Mouse (Mus musculus) embryonic stem cell, embryonic (primary cell): ENCODE measurements at regions not wholly inside any gene's neighbourhood (a gene's known extent, or its start where the extent isn't known, plus 50 kb on each side); places are given as distances from the start of the nearest gene placed in this dataset.
"Not testable (repeated sequence)": the region's sequence is repeated elsewhere in the genome, so short reads cannot be mapped to it uniquely, and the experiment has no call there.

Experiments used
- CTCF ChIA-PET, 4 experiments: fragments of 300-600 bp in 2 of 4; fragments of 350-600 bp in 2 of 4; sonication (Branson Sonifier 250); formaldehyde crosslinking; loops; one replicate each; lab custom pipeline; 2022; ENCODE audit warnings: inconsistent platforms in 2 of 4; lab: Charles Lee
- POLR2A ChIA-PET, 4 experiments: fragments of 300-600 bp in 2 of 4; fragments of 350-600 bp in 2 of 4; sonication (Branson Sonifier 250); formaldehyde crosslinking; loops; one replicate each; lab custom pipeline; 2022; ENCODE audit warnings: antibody characterized with exemption in 4 of 4, inconsistent platforms in 1 of 4; lab: Charles Lee

DNA sequence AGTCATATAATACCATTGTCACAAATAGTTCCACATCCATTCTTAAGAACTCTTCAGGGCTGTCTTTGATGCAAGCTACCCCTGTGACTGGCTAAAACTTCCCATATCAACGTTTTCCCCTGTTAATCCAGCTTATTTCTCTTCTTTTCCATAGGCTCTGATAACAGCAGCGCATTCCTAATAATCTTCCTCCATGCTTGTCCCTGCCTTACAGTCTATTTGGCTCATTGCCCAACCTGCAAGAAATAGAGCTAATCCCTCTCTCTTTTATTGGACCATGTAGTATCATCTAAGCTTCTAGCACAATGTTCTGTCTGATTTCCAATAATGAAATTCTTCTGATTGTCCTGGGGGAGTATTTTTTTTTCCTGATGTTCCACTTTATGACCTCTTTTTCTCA is 573.1 kb downstream of the Lmo7 start:
- ChIA-PET POLR2A (no interaction called here), CTCF (no interaction called here)

DNA sequence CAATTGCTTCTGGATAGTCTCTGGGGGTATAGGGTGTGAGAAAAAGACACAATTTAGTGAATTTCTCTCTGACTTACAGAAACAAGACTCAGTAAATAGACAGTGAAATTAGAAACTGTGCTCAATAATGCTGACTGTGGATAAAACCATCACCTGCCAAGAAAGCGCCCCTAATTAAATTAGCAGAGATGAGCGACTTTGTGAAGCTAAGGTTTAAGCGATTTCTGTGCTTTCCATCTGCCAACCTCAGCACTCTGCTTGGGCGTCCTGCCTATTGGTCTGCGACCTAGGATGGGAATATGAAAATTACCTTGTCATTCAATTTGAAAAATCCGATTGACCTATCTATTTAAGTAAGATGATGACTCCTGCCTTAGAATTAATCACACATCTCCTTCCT is 570.5 kb downstream of the Lmo7 start:
- POLR2A ChIA-PET = no interaction called here
- CTCF ChIA-PET = no interaction called here

DNA sequence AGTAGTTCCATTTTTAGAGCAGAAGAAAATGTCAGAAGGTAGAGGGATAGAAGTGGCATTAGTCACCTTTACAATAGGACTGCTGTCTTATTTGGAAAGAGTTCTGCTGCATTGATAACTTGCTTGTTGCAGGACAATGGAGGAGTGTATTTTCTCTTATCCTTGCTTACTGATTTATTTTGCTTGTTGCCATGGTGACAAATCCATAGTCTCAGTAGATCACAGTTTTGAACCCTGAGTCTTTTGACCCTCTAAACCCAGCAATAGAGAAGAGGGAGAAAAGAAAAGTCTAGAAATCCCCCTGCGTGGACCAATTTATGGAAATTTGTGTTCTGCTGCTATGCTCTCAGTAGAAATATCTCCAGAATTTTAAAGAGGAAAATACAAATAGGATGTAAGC is 561.6 kb downstream of the Lmo7 start:
- ChIA-PET POLR2A (no interaction called here), CTCF (no interaction called here)

DNA sequence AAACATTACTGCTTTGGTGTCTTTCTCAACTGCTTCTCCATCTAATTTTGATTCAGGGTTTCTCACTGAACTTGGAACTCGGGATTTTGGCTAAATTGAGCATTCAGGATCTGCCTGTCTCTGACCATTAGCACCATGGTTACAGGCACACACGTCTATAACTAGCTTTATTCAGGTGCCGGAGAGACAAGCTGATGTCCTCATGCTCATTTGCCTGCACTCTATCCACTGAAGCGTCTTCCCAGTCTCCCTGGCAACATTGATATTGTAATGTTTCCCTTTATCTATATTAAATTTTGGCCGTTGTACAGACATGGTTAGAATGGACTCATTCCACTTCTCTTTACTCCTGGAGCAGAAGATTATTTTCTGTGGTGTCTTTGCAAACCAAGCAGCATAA is 520.3 kb downstream of the Lmo7 start:
- ChIA-PET POLR2A (no interaction called here), CTCF (no interaction called here)

DNA sequence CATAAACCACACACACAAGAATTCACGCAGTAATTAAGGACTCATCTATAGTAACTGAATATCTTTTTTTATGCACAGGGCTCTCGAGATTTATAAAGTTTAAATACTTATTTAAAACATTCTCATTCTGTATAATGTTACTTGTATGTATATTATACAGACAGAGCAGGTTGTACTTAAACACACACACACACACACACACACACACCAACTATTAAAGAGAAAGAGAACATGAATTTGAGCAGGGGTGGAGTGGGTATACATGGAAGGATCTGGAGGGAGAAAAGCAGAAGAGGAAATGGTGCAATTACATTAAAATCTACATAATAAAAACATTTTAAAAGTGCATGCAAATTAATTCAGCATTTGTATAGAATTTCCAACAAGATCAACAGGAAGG is 518.8 kb downstream of the Lmo7 start:
- CTCF ChIA-PET = no interaction called here
- POLR2A ChIA-PET = no interaction called here

DNA sequence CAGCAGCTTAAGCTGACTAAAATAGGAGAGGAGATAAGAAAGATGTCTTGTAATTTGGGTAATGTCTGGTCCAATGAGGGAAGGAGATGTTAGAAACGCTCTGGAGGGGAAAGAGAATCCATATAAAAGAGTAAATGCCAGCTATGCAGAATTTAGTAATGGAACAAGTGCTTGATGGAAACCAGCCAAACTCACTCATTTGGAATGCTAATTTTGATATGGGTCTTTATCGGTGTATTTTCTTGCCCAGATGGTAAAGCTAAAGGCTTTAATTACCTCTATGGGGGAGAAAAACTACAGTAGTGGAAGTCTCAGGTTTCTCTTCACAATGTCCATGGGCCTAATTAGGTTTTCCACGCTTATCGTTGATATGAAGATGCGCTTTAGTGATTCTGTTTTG is 518.3 kb downstream of the Lmo7 start:
- POLR2A ChIA-PET = no interaction called here
- CTCF ChIA-PET = no interaction called here

DNA sequence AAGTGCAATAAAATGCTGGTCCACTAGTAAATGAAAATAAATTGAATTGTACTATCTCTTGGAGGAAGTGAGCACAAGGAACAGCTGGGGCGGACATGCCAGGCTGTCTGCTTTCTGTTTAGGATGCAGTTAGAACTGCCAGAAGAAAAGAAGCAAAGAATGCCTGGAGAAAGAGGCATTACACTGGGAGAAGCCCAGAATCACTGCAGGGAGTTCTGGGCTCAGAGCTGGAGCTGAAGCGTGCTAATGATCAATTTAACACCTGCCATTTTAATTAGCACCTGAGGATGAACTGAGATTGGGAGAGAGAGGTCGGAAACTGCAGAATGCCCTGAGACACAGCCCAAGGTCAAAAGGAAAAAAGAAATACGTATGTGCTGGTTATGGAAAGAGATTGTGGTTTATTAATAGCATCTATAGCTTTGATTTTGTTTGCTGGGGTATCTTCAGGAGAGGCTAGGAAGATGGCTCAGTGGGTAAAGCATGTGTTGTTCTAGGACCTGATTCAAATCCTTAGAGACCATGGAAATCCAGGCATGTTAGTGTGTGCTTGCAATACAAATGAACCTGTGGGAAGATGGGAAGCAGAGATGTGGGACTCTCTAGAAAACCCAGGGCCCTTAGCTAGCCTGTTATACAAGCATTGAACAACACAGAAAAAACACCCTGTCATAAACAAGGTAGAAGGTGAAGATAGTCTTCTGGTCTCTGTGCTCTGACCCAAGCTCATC is 514.2 kb downstream of the Lmo7 start:
- CTCF ChIA-PET = no interaction called here
- POLR2A ChIA-PET = no interaction called here

DNA sequence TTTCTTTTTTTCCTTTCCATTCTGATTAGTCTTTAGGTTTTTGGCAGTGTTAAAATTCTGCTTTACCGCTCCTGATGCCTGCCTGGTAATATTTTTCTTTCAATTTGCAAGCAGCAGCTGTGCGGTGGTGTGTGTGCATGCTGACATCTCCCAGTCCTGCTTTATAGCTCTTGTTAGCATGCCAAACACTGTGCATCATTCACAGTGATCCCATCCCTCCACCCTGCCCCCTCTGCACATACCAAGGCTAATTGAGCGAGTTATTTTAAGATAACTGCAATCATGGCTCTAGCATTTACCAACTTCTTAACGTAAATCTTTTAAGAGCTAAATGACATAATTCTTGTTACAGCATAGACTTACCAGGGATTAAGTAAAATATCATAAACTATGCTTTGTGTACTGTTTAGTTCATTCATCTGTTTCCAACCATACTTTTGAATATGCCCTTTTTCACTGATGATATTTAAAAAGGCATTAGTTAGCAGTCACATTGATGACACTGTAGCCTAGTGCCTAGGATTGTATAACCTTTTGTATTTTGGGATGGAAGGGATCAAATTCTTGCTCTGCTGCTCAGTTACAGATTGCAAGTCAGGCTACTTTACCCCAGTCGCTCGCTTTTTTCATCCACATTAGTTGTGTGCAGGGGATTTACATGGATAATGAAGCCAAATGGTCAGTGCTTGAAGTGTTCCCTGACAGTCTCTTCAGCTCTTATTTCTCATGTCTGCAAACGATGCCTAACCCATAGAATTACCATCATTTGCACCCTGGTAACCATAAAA is 487.0 kb downstream of the Lmo7 start:
- POLR2A ChIA-PET = interaction anchor here in 1 of 4 experiments (1.1 kb wide), 1 partner anchor 13 kb away, joined by 3 read pairs; no protein-coding TSS in a partner anchor
- CTCF ChIA-PET = no interaction called here

DNA sequence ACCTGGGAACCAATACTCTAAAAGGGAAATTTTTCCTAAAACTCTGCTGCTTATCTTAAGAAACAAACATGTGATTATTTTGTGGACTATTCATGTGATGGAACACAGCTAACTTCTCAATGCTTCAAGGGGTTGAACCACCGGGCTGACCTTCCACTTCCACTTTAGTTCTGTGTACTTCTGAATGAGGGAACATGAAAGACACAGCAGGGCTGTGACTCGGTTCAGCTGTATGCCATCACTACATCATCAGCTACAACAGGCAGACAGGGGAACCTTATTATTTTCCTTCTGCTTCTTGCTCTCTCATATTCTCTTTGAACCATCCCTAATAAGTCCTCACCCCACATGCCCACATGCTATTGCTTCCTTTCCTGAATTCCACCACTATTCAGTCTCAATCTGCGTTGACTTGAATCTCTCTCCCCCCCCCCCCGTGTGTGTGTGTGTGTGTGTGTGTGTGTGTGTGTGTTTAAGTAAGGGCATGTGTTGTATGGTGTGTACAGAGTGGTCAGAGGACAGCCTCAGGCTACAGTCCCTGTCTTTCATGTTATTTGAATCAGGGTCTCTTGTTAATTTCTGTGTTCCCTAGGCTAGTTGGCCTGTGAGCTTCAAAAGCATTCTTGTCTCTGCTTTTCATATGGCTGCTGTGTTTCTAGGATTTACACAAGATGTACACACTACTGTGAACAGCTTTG is 485.7 kb downstream of the Lmo7 start:
- POLR2A ChIA-PET = interaction anchor here in 2 of 4 experiments (0.6 to 1.1 kb wide), 2 partner anchors 15 to 378 kb away, joined by 3 to 7 read pairs; no protein-coding TSS in a partner anchor

DNA sequence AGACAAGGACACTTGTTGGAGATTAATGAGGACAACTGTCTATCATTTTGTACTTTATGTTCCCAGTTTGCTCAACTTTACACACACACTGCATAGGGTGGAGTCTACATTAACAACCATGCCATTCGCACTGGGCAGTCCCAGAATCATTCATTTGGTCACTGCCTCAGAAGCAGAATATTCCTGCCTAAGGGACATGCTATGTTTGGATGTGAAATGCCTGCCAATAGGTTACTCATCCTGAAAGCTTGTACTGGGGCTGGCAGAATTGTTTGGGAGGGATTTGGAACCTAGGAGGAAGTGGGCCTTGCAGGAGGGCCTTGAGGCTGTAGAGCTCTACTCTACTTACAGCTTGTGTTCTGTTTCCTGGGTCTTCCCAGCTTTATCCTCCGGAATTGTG is 482.3 kb downstream of the Lmo7 start:
- ChIA-PET CTCF (no interaction called here), POLR2A (no interaction called here)

More for the DNA sequence above, 485.7 kb downstream of the Lmo7 start:
- CTCF ChIA-PET = no interaction called here

DNA sequence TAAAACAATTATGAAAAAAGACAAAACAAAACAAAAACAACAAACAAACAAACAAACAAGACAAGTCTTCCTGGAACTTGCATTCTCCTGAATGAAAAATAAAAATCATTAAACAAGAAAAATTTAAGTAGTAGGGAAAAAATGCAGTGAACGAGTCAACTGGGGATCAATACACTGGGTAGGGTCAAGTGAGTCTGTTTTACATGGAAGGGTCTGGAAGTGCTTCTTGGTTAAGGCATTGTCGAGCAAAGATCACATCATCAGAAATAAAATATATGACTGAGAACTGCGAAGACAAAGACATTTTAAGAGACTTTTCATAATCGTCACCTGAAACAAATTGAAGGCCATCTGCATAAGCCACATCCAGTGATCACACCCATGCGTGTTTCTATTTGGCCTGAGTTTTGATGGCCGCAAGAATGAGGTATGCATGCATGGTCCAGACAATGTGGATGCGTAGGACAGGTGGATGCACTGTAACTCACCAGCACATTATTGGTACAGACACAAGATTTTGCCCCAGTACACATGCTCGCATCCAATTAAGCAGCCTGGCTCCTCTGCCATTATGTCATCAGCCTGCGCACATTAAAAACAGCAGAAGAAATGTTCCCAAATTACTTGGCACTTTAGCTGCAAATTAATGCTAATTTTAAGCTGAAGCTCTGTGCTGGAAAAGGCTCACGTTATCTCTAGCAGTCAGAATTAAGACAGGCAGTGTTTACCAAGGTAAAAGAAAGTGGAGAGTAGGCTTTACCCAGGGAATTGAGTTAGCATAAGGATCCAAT is 475.3 kb downstream of the Lmo7 start:
- ChIA-PET CTCF (no interaction called here), POLR2A (no interaction called here)

DNA sequence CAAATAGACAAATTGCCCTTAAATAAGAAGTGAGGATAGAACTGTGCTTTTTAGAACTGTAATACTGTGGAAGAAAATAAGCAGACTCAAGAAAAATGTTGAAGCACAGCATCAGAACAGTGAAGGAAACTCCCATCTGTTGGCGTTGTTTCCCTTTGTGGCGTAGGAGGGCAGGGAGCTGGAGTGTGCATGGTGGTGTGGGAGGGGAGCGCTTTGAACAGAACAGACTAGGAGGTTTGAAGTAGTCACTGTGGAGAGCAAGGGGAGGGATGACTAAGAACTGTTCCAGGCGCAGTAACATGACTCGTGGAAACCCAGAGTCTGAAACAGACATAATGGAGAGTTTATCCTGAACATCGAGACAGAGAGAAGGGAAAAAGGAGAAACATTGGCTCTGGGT is 469.7 kb downstream of the Lmo7 start:
- ChIA-PET POLR2A (no interaction called here), CTCF (no interaction called here)

DNA sequence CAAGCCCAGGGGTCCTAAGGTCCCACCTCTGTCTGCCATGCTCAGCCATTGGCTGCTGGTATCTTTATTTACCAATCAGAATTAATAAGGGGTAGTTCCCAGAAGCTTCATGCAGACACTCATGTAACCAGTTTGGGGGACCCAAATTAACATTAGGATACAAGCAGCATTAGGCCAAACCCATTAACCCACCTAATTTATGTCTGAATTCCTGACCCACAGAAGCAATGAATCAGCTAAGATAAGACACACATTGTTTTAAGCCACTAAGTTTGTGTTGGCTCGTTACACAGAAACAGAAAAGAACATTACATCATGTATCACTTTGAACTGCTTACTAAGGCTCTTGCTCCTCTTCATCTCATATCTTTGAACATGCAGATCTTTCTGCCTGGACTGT is 461.0 kb downstream of the Lmo7 start:
- POLR2A ChIA-PET = no interaction called here
- CTCF ChIA-PET = interaction anchor here in 1 of 4 experiments (0.7 kb wide), 1 partner anchor 9 kb away, joined by 3 read pairs; no protein-coding TSS in a partner anchor

DNA sequence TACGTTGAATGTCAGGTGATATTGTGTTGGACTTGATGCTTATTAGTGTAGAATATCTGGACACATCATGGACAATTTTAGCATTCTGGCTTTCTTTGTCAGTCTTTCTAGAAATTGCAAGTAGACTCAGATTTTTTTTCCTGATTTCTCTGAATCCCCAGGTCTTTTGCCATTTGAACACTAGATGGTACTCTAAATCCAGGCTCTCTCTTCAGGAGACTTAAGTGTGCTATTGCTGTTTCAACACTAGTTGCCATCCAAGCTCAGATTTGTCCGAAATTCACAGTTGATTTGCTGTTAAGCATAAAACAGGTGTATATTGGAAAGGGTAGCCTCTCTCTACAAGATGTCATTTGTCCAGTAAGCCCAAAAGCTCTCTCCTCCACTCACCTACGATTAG is 451.5 kb downstream of the Lmo7 start:
- ChIA-PET CTCF (interaction anchor here in 2 of 4 experiments (0.5 to 1.4 kb wide), 3 partner anchors 9 to 235 kb away, joined by 3 to 5 read pairs (median 3); no protein-coding TSS in a partner anchor), POLR2A (no interaction called here)

DNA sequence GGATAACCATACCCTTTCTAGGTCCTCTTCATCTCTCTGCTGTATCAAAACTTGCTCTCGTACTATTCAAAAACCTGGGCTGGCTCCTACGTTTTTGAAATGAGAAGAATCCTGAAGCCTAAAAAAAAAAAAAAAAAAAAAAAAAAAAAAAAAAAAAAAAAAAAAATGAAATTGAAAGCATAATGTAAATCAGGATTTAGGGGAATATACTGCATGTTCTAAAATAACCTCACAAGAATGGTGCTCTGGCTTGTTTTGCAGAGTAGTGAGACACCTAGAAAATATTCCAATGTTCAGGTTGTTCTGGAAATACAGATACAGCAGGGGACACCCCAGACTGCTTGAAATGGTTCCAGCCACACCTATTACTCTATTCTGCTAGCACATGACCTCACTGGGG is 442.0 kb downstream of the Lmo7 start:
- CTCF ChIA-PET = no interaction called here
- POLR2A ChIA-PET = no interaction called here

DNA sequence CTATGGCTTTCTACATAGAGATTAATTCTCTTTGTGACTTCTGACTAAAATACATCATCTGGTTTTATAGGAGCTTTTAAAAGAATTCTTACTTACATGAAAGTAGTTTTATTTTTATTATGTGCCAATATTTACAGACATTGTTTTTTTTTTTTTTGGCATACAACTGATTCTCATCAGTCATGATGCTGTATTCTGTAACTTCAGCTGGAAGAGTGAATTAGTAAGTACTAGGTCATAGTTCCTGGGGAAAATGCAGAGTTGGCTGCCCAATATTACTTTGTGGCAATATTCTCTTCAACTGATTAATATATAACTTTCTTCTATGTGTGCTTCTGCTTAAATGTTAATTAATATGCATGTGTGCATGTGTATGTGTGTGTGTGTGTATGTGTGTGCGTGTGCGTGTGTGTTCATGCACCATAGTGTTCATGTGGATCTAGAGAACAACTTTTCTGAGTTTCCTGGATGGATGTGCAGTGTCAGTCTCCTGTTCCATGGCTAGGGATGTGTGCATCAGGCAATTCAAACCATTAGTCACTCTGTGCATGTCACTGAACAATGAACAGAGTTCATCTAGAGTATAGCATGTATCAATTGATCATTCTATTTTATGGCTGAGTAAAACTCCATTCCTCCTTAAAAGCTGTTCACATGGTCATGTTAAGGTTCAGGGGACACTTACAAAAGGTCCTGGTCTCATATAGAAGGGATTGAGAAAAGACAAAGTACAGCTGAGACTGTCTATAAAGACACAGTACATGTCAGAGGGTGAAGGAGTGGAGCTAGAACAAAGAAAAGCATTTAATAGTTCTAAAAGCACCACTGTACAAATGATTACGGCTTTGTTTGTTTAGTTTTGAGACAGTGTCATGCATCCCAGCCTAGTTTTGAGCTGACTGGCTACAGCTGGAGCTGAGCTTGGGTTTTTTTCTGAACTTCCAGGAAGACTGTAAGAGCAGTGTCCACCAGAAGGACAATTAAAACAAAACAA is 431.8 kb downstream of the Lmo7 start:
- ChIA-PET CTCF (no interaction called here), POLR2A (no interaction called here)

DNA sequence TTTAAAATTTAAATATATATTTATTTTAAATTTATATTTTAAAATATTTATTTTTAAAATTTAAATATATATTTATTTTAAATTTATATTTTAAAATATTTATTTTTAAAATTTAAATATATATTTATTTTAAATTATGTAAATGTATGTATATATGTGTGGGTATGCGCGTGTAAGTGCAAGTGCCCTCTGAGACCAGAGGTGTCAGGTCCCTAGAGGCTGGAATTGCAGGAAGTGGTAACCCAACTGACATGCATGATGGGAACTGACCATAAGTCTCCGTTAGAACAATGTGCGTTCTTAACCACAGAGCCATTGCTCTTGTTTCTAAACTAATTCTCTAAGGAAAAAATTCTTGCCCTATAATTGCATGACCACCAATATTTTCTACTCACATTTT is 420.7 kb downstream of the Lmo7 start:
- CTCF ChIA-PET = not testable (repeated sequence)

DNA sequence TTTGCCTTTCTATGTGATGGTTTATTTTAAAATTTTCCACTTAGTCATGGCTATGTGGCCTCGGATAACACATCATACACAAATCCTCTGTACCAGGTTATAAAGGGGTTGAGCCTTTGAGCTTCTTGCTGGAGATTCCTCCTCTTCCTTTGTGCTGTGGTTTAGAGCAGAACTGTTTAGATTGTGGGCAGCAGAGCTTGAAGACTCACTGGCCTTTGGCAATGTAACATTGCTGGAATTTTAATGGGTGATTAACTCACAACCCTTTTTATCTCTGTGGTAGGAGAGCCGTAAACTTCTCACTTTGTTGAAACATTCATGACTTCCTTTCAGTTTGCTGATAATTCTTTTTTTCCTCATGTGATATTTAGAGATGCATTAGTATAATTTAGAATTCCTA is 413.0 kb downstream of the Lmo7 start:
- ChIA-PET POLR2A (no interaction called here), CTCF (no interaction called here)

More for the DNA sequence above, 420.7 kb downstream of the Lmo7 start:
- POLR2A ChIA-PET = not testable (repeated sequence)
